Mouse (Mus musculus): Measurements from ENCODE around the gene Gimap1. TPM values are rescaled to one million over a fixed set of nuclear protein-coding genes. Genes with fewer than 3 reads are reported as not detected.
A peak's percentile ranks its signal among the peaks of the same experiment; 100 is the strongest.

The Gimap1 gene
- polyA plus RNA-seq, 1 experiment from 2014 or later, result 3.3 TPM

- ATAC-seq (ENCODE audit: low FRiP score), result 0 out of 2 replicates have a peak, but pooled peaks have one; percentile 20
- WGBS, result 2% methylated on average over 52 of the region's 52 CpGs
- H3K4me1 ChIP-seq, result peaks cover 10% of the 10 kb centered on the region
- peak overlapping the region; percentile 48 for H3K4me3 ChIP-seq (replicated peaks)
- H3K27ac ChIP-seq, result no peak overlapping the region
- H3K9ac ChIP-seq, result peak overlapping the region; percentile 33; the same call in 1 of the 2 replicates
- H3K9me3 ChIP-seq, result no peaks in the 10 kb centered on the region
- peak overlapping the region; percentile 77 for H3K4me2 ChIP-seq
- peaks cover 47% of the 10 kb centered on the region for H3K27me3 ChIP-seq
- no peaks in the 10 kb centered on the region for H3K36me3 ChIP-seq (replicated peaks)
Observed at GRCm38 (mm10) chr6:48742422-48743351, 3.8 kb downstream of the Gimap1 start.

GRCm38 (mm10) chr6:48745490-48745889 lies 6.6 kb downstream of the Gimap1 start:
- Histone ChIP-seq H3K4me2 (no peak overlapping the region), H3K4me1 (peaks cover 10% of the 10 kb centered on the region), H3K9ac (no peak overlapping the region), H3K36me3 (replicated peaks) (no peaks in the 10 kb centered on the region), H3K4me3 (replicated peaks) (no peak overlapping the region), H3K27me3 (peaks cover 46% of the 10 kb centered on the region), H3K27ac (no peak overlapping the region), H3K9me3 (no peaks in the 10 kb centered on the region)
- 61% methylated on average over 2 of the region's 2 CpGs for WGBS
- no peak for ATAC-seq (ENCODE audit: low FRiP score)

- WGBS, result 47% methylated on average over 16 of the region's 16 CpGs
- Histone ChIP-seq H3K4me3 (replicated peaks) (no peak within 1 kb of the TSS), H3K36me3 (replicated peaks) (no peaks in the 10 kb centered on the region), H3K4me2 (no peak within 1 kb of the TSS), H3K9ac (no peak within 1 kb of the TSS), H3K27me3 (peaks cover 39% of the 10 kb centered on the region), H3K4me1 (peaks cover 10% of the 10 kb centered on the region), H3K27ac (no peak within 1 kb of the TSS), H3K9me3 (no peaks in the 10 kb centered on the region)
- ATAC-seq (ENCODE audit: low FRiP score), result no peak
Observed at GRCm38 (mm10) chr6:48745959-48746889, 7.4 kb downstream of the Gimap1 start, which contains the start of gene Gimap5. Gene Gimap5 (plus strand): TSS chr6:48746197.

- Histone ChIP-seq H3K9ac (no peak overlapping the region), H3K9me3 (no peaks in the 10 kb centered on the region), H3K4me3 (replicated peaks) (no peak overlapping the region), H3K27me3 (peaks cover 27% of the 10 kb centered on the region), H3K4me1 (peaks cover 8% of the 10 kb centered on the region), H3K27ac (no peak overlapping the region), H3K4me2 (no peak overlapping the region), H3K36me3 (replicated peaks) (no peaks in the 10 kb centered on the region)
- ATAC-seq (ENCODE audit: low FRiP score), result no peak
- WGBS, result 86% methylated on average over 7 of the region's 7 CpGs
Observed at GRCm38 (mm10) chr6:48747091-48747966, 8.5 kb downstream of the Gimap1 start.

- no peak overlapping the region for H3K9ac ChIP-seq
- no peaks in the 10 kb centered on the region for H3K36me3 ChIP-seq (replicated peaks)
- no peak overlapping the region for H3K4me3 ChIP-seq (replicated peaks)
- no peaks in the 10 kb centered on the region for H3K9me3 ChIP-seq
- no peak for ATAC-seq (ENCODE audit: low FRiP score)
- WGBS, result 79% methylated on average over 7 of the region's 7 CpGs
- H3K27me3 ChIP-seq, result no peaks in the 10 kb centered on the region
- no peaks in the 10 kb centered on the region for H3K4me1 ChIP-seq
- H3K27ac ChIP-seq, result no peak overlapping the region
- no peak overlapping the region for H3K4me2 ChIP-seq
Observed at GRCm38 (mm10) chr6:48763567-48764270, 24.9 kb downstream of the Gimap1 start.

GRCm38 (mm10) chr6:48764496-48764895 lies 25.6 kb downstream of the Gimap1 start:
- 96% methylated on average over 10 of the region's 10 CpGs for WGBS
- Histone ChIP-seq H3K4me3 (replicated peaks) (no peak overlapping the region), H3K4me2 (no peak overlapping the region), H3K9me3 (no peaks in the 10 kb centered on the region), H3K4me1 (no peaks in the 10 kb centered on the region), H3K27ac (no peak overlapping the region), H3K36me3 (replicated peaks) (no peaks in the 10 kb centered on the region), H3K9ac (no peak overlapping the region), H3K27me3 (no peaks in the 10 kb centered on the region)
- ATAC-seq (ENCODE audit: low FRiP score), result no peak

GRCm38 (mm10) chr6:48768178-48768869 lies 29.5 kb downstream of the Gimap1 start:
- no peaks in the 10 kb centered on the region for H3K36me3 ChIP-seq (replicated peaks)
- H3K4me1 ChIP-seq, result no peaks in the 10 kb centered on the region
- H3K27ac ChIP-seq, result no peak overlapping the region
- H3K4me2 ChIP-seq, result no peak overlapping the region
- H3K9ac ChIP-seq, result no peak overlapping the region
- no peaks in the 10 kb centered on the region for H3K27me3 ChIP-seq
- 76% methylated on average over 9 of the region's 9 CpGs for WGBS
- H3K4me3 ChIP-seq (replicated peaks), result no peak overlapping the region
- no peak for ATAC-seq (ENCODE audit: low FRiP score)
- H3K9me3 ChIP-seq, result no peaks in the 10 kb centered on the region

GRCm38 (mm10) chr6:48768933-48769332 lies 30.1 kb downstream of the Gimap1 start:
- Histone ChIP-seq H3K4me3 (replicated peaks) (no peak overlapping the region), H3K27me3 (no peaks in the 10 kb centered on the region), H3K9ac (no peak overlapping the region), H3K9me3 (no peaks in the 10 kb centered on the region), H3K4me1 (no peaks in the 10 kb centered on the region), H3K4me2 (no peak overlapping the region), H3K36me3 (replicated peaks) (no peaks in the 10 kb centered on the region), H3K27ac (no peak overlapping the region)
- WGBS, result 88% methylated on average over 3 of the region's 3 CpGs
- ATAC-seq (ENCODE audit: low FRiP score), result no peak

- WGBS, result 88% methylated on average over 3 of the region's 3 CpGs
- no peak for ATAC-seq (ENCODE audit: low FRiP score)
- no peak within 1 kb of the TSS for H3K4me2 ChIP-seq
- no peak within 1 kb of the TSS for H3K9ac ChIP-seq
- H3K4me1 ChIP-seq, result no peaks in the 10 kb centered on the region
- H3K27me3 ChIP-seq, result no peaks in the 10 kb centered on the region
- no peaks in the 10 kb centered on the region for H3K36me3 ChIP-seq (replicated peaks)
- H3K27ac ChIP-seq, result no peak within 1 kb of the TSS
- H3K9me3 ChIP-seq, result no peaks in the 10 kb centered on the region
- H3K4me3 ChIP-seq (replicated peaks), result no peak within 1 kb of the TSS
Observed at GRCm38 (mm10) chr6:48770696-48771095, 31.8 kb downstream of the Gimap1 start, which contains the start of gene Gimap3. Gene Gimap3 (minus strand): TSS chr6:48770851.

- H3K36me3 ChIP-seq (replicated peaks), result no peaks in the 10 kb centered on the region
- H3K9ac ChIP-seq, result no peak overlapping the region
- H3K4me1 ChIP-seq, result no peaks in the 10 kb centered on the region
- H3K4me2 ChIP-seq, result no peak overlapping the region
- 12% methylated on average over 8 of the region's 8 CpGs for WGBS
- H3K4me3 ChIP-seq (replicated peaks), result no peak overlapping the region
- H3K27ac ChIP-seq, result no peak overlapping the region
- no peaks in the 10 kb centered on the region for H3K9me3 ChIP-seq
- 0 out of 2 replicates have a peak, but pooled peaks have one; percentile 39 for ATAC-seq (ENCODE audit: low FRiP score)
- H3K27me3 ChIP-seq, result no peaks in the 10 kb centered on the region
Observed at GRCm38 (mm10) chr6:48772030-48772429, 33.2 kb downstream of the Gimap1 start.

GRCm38 (mm10) chr6:48784406-48784805 lies 45.6 kb downstream of the Gimap1 start:
- Histone ChIP-seq H3K9me3 (no peaks in the 10 kb centered on the region), H3K27me3 (no peaks in the 10 kb centered on the region), H3K36me3 (replicated peaks) (no peaks in the 10 kb centered on the region), H3K4me3 (replicated peaks) (no peak overlapping the region), H3K4me2 (no peak overlapping the region), H3K9ac (no peak overlapping the region), H3K27ac (no peak overlapping the region), H3K4me1 (no peaks in the 10 kb centered on the region)
- no peak for ATAC-seq (ENCODE audit: low FRiP score)
- 95% methylated on average over 1 of the region's 1 CpGs for WGBS
